Mouse (Mus musculus) bone marrow macrophage, adult 2 months (primary cell): ENCODE data around the gene Prkra.
A peak's percentile ranks its signal among the peaks of the same experiment; 100 is the strongest.

Experiments used
- CTCF ChIP-seq: IDR thresholded peaks from 2 replicates; pipeline ENCODE4 v1.5.1; 2012; ENCODE audit warnings: low read depth, mild to moderate bottlenecking, low read length, moderate library complexity
- POLR2A ChIP-seq: IDR thresholded peaks from 2 replicates; pipeline ENCODE4 v1.6.1; 2012; ENCODE audit warnings: mild to moderate bottlenecking, low read depth, low read length, borderline replicate concordance

DNA sequence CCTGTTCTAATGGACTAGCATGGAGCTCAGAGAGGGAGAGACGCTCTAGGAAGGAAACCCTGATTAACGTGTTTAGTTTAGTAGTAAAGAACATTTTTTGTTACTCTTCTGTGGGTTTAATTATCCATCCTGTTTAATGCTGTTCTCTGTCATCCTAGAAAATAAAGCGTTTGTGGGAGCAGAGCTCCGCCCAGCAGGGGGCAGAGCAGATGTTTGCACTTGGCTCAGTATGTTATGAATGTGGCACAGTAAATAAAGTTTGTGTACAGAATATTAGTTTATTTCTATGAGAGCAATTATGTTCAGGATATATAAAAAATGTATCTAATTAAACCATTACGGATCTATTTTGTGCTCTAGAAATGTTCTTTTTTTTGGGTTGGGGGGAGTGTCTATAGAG is 48.6 kb downstream of the Prkra start:
- TF ChIP-seq POLR2A (no peak), CTCF (peak; percentile 70)
